Mouse (Mus musculus) heart, embryonic 10.5 days (tissue): ENCODE results near the gene Hcfc2. TPM values are rescaled to one million over a fixed set of nuclear protein-coding genes. Genes with fewer than 3 reads are reported as not detected.

ENCODE experiments used
- DNase-seq: peaks from one replicate; pipeline ENCODE4 v3.0.0-alpha.2; 2017; ENCODE audit warnings: low spot score
- H3K27ac ChIP-seq: fragments of 300-500 bp; sonication (generic); 2 replicates; pipeline ENCODE4 v1.5.1; 2016; ENCODE audit warnings: mild to moderate bottlenecking
- H3K27me3 ChIP-seq: fragments of 300-500 bp; sonication (generic); 2 replicates; pipeline ENCODE4 v1.6.1; 2016; ENCODE audit warnings: mild to moderate bottlenecking; ENCODE audit not compliant: poor library complexity, insufficient read depth, severe bottlenecking
- H3K36me3 ChIP-seq: fragments of 300-500 bp; sonication (generic); 2 replicates; pipeline ENCODE4 v1.6.1; 2016; ENCODE audit warnings: mild to moderate bottlenecking, moderate library complexity
- H3K4me1 ChIP-seq: fragments of 300-500 bp; sonication (generic); 2 replicates; pipeline ENCODE4 v1.6.1; 2016; ENCODE audit warnings: mild to moderate bottlenecking
- H3K4me3 ChIP-seq: fragments of 300-500 bp; sonication (generic); 2 replicates; pipeline ENCODE4 v1.5.1; 2016; ENCODE audit warnings: mild to moderate bottlenecking, moderate library complexity
- H3K9me3 ChIP-seq: fragments of 300-500 bp; sonication (generic); 2 replicates; pipeline ENCODE4 v1.6.1; 2016; ENCODE audit warnings: mild to moderate bottlenecking, moderate library complexity
- WGBS: fragments of 180-500 bp; shearing (Covaris S2); methylation state at CpG from one replicate; pipeline ENCODE4 v1.1.7; 2016; 5-methylcytosine and 5-hydroxymethylcytosine counted together
- polyA plus RNA-seq: library from polyadenylated mRNA; unstranded; fragments of >200 nt; fragmentation: Nextera tagmentation; extraction: Ambion mirVana; gene quantifications from 2 replicates; pipeline ENCODE4 v1.2.1, GENCODE M21; 2016

The Hcfc2 gene
- polyA plus RNA-seq, 1 experiment from 2014 or later, result 37.7 TPM

DNA sequence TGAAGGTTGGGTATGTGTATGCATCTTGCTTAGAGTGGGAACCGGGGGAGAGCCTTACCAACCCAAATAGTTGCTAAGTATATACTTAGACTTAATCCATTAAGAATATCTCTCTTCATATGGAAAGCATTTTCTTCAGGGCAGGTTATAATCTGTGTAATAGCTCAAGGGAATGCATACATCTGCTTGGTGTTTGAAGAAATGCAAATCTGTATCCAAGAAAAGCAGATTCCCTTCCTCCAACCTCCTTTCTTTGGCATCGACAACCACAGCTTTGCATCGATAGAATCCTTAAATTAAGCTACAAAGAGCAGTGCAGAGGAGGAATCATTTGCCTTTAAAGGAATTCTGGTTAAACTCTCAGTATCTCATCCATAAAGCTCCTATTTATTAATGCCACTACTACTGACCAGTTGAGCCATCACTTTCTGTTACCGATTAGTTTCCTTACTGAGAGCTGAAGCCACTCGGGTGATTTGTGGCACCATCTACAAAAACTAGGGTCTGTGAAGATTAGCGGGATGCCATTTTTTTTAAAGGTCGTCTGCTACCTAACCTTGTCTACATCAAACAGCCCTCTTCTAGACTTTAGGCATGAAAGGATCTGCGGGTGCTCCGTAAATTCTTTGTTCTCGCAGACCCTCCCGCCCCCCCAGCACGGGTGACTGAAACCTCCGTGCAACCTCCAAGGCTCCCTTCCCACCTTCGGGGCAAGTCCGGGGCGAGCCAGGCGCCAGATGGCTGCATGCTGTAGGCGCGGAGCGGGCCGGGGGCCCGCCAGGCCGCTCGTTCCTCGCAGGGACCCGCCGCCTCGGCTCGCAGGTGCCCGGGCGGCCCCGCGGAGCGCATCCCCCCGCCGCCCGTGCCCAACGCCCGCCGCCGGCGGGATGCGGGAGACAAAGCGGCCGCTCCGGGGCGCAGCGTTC lies 67.1 kb downstream of the Hcfc2 start:
- peaks cover 20% of the 10 kb centered on the region for H3K4me1 ChIP-seq
- H3K27me3 ChIP-seq, result no peaks in the 10 kb centered on the region
- DNase-seq, result no peak
- peak overlapping the region; percentile 100 for H3K27ac ChIP-seq
- H3K9me3 ChIP-seq, result no peaks in the 10 kb centered on the region
- under 1% methylated on average over 44 of the region's 48 CpGs for WGBS
- H3K36me3 ChIP-seq, result peaks cover 36% of the 10 kb centered on the region
- H3K4me3 ChIP-seq, result peak overlapping the region; percentile 94

DNA sequence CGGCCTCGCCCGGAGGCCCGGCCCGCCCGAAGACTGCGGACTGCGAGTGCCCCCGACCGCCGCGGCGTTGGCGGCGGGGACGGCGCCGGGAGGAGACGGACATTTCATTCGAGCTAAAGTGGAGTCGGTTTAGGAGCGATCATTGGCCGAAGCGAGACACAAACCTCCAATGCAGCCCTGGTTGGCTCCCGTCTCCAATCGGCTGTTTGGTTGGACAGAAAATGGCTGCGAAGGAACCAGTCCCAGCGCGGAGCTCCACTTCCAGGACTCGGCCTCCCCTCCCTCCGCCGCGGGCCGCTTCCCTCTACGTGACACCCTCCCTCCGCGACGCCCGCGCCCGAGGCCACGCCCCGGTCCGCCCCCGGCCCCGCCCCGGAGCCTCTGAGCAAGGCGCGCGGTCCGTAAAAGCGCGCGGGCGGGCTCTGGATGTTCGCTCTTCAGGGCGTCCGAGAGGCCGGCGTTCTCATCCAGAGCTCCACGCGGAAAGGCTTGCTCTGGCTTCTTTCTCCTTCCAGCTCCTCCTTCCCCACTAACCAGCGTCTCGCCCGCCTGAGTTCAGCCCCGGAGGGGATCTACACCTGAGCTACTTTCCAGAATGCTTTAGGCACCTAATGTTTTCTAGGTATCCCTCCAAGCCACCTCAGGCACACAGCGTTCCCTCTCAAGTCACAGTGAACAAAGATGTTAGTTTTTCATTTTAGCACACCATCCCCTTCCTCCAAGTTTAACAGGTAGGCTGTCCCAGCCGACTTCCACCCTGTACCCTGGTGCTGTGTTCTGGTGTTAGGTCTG lies 68.1 kb downstream of the Hcfc2 start, which contains the start of gene Nfyb:
Gene Nfyb (minus strand): TSS at position 305 of the 792 bp plus-strand sequence.
- peaks cover 23% of the 10 kb centered on the region for H3K4me1 ChIP-seq
- DNase-seq, result peak; percentile 99
- H3K27ac ChIP-seq, result peak within 1 kb of the TSS; percentile 100
- 1% methylated on average over 67 of the region's 68 CpGs for WGBS
- H3K4me3 ChIP-seq, result peak within 1 kb of the TSS; percentile 94
- 0 out of 2 replicates have a peak, but pooled peaks cover 3% of the 10 kb centered on the region for H3K27me3 ChIP-seq
- H3K36me3 ChIP-seq, result peaks cover 26% of the 10 kb centered on the region
- H3K9me3 ChIP-seq, result no peaks in the 10 kb centered on the region

DNA sequence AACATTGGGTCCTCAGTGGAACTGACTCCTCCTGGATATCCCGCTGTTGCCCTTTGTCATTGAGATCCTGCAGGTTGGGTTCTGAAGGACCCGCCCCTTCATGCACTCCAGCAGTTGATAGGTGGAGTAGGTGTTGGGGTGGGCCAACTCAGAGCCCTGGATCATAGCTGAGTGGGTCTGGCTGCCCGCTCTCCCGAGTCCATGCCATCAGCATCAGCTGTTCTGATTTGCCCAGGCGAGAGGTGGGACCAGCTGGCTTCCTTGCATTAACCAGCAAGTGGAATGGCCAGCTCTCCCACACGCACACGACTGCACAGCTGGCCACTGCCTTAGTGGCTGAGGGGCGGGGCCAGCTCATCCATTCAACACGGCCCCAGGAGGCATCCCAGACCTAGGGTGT lies 72.9 kb downstream of the Hcfc2 start:
- Histone ChIP-seq H3K27me3 (0 out of 2 replicates have a peak, but pooled peaks cover 7% of the 10 kb centered on the region), H3K4me1 (peaks cover 10% of the 10 kb centered on the region; the same call in 1 of the 2 replicates), H3K4me3 (no peak overlapping the region), H3K9me3 (no peaks in the 10 kb centered on the region), H3K27ac (no peak overlapping the region), H3K36me3 (no peaks in the 10 kb centered on the region)
- no peak for DNase-seq
- 13% methylated on average over 9 of the region's 9 CpGs for WGBS

DNA sequence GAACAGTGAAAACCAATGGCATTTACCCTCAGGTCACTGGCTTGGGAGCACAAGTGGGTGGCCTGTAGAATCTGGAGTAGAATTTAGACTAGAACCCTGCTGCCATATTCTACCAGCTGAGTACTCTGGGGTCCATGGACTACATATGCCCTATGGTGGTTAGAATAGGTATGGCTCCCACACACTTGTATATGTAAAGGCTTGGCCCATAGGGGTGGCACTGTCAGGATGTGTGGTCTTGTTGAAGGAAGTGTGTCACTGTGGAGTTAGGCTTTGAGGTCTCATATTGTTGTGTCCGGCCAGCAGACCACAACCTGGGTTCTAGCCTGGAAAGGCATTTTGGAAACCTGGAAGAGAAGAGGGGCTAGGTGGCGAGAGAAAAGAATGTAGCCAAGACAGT lies 74.8 kb downstream of the Hcfc2 start:
- no peaks in the 10 kb centered on the region for H3K36me3 ChIP-seq
- H3K27me3 ChIP-seq, result 0 out of 2 replicates have a peak, but pooled peaks cover 7% of the 10 kb centered on the region
- peaks cover 6% of the 10 kb centered on the region; the same call in 1 of the 2 replicates for H3K4me1 ChIP-seq
- H3K27ac ChIP-seq, result no peak overlapping the region
- 82% methylated on average over 2 of the region's 2 CpGs for WGBS
- DNase-seq, result no peak
- no peak overlapping the region for H3K4me3 ChIP-seq
- H3K9me3 ChIP-seq, result no peaks in the 10 kb centered on the region

DNA sequence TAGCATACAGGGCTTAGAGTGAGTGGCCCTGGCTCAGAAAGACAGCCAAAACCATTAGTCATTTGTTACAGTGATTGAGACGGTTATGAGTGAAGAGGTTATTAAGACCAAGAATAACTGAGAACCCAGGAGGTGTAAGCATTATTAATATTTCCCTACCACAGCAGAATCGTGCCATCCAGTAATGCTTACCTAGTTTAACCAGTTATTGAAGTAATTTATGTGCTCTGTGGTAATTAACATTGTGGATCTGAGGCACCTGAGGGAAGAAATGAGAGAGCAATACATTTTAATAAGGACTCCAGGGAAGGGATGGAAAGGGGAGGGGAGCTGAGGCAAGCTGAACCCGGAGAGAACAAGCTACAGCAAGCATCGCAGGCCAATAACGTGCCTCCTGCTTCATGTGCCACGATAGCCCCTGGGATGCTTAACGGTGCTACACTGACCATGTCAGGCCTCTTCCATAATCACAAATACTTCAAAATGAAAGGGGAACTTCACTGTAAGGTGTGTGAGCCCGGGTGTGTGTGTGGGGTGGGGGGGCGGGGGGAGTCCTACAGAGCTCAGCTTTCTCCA lies 75.7 kb downstream of the Hcfc2 start:
- peaks cover 6% of the 10 kb centered on the region; the same call in 1 of the 2 replicates for H3K4me1 ChIP-seq
- no peak overlapping the region for H3K27ac ChIP-seq
- DNase-seq, result no peak
- no peak overlapping the region for H3K4me3 ChIP-seq
- no peaks in the 10 kb centered on the region for H3K9me3 ChIP-seq
- WGBS, result 69% methylated on average over 9 of the region's 9 CpGs
- no peaks in the 10 kb centered on the region for H3K36me3 ChIP-seq
- H3K27me3 ChIP-seq, result 0 out of 2 replicates have a peak, but pooled peaks cover 7% of the 10 kb centered on the region

DNA sequence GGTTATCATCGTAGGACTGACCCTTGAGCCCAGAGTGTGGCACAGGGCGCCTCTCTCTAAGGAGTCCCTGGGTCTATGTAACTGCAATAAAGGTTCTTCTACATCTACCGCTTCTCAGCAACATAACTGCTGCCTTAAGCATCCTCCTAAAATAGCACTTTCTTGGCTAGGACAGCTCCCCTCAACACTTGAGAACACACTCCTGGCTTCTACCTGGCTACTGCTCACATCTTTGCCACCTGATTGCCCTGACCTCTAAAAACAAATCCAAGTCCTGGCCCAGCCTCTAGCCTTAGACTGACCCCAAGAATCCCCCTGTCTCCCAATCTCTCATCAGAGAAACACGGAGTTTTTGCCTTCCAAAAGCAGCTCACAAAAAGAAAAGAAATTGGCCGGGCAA lies 78.9 kb downstream of the Hcfc2 start:
- H3K9me3 ChIP-seq, result no peaks in the 10 kb centered on the region
- H3K27me3 ChIP-seq, result no peaks in the 10 kb centered on the region
- H3K36me3 ChIP-seq, result no peaks in the 10 kb centered on the region
- H3K4me1 ChIP-seq, result peaks cover 8% of the 10 kb centered on the region
- H3K27ac ChIP-seq, result no peak overlapping the region
- no peak for DNase-seq
- WGBS, result 90% methylated on average over 5 of the region's 5 CpGs
- H3K4me3 ChIP-seq, result no peak overlapping the region

DNA sequence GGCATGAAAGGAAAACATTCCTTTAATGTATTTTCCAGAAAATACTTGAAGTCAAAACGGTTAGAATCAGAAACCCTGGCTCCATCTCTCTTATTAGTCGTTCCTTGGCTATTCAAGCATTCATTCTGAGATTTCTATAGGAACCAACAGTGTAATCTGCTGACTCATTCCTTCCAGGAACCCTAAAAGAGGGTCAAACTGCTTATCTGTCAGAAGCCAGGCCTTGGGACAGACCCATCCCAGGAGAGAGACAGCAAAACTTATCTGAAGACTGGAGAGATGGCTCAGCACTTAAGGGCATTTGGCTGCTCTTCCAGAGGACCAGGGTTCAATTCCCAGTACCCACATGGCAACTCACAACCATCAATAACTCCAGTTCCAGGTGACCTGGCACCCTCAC lies 81.1 kb downstream of the Hcfc2 start:
- Histone ChIP-seq H3K9me3 (no peaks in the 10 kb centered on the region), H3K4me3 (no peak overlapping the region), H3K4me1 (peaks cover 8% of the 10 kb centered on the region), H3K27me3 (no peaks in the 10 kb centered on the region), H3K27ac (no peak overlapping the region), H3K36me3 (no peaks in the 10 kb centered on the region)
- WGBS, result 58% methylated on average over 2 of the region's 2 CpGs
- DNase-seq, result no peak

DNA sequence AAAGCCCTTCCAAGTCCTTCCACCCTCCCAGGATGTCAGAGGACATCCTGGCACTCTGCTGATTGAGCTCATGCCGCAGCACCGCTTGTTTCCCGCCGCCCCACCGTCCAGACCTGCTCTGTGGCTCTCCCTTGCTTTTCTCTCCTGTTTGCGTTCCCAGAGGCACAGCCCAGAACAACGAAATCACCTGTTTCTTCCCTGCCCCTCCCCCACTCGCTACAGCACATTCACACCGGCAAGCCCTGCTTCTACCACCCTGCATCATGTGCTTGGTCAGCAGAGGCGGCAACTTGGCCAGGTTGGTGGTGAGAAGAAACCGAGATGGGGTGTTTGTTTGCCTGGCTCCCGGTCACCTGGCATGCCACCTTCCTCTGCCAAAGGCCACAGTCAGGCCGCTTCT lies 81.9 kb downstream of the Hcfc2 start:
- WGBS, result 25% methylated on average over 13 of the region's 13 CpGs
- H3K36me3 ChIP-seq, result no peaks in the 10 kb centered on the region
- H3K27me3 ChIP-seq, result no peaks in the 10 kb centered on the region
- H3K27ac ChIP-seq, result peak overlapping the region; percentile 70
- peak overlapping the region; percentile 31; the same call in 1 of the 2 replicates for H3K4me3 ChIP-seq
- peaks cover 8% of the 10 kb centered on the region for H3K4me1 ChIP-seq
- H3K9me3 ChIP-seq, result no peaks in the 10 kb centered on the region
- DNase-seq, result no peak

DNA sequence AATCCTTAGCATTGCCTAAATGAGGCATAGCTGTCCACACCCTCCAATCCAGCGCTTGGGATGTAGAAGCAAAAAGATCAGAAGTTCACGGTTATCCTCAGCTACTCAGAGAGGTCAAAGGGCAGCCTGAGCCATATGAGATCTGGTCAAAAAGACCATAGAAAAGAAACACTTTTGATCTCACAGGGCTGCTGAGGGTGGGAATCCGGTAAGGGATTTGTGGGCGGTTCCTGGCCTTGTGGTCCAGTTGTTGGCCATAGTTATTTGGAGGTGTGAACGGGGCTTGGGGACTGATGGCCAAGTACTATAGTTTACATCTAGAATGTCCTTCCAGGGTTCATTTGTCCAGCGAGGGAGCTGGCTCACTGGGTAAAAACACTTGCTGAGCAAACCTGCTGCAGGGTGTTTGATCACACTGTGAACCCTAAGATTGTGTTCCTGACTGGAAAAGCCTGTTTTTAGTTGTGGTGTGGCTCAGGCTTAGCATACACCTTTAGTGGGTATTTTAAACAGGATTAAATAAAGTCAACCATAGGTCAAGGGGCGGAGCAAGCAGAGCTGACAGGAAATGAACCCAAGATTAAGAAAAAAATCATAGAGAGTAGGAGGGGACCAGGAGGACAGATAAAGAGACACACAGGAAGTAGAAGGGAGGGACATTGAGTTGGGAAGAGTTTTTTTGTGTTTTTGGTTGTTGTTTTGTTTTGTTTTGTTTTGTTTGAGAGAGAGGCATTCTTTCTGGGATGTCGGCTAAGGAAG lies 83.0 kb downstream of the Hcfc2 start:
- H3K27me3 ChIP-seq, result no peaks in the 10 kb centered on the region
- WGBS, result 82% methylated on average over 8 of the region's 8 CpGs
- no peaks in the 10 kb centered on the region for H3K9me3 ChIP-seq
- DNase-seq, result no peak
- H3K4me1 ChIP-seq, result peaks cover 8% of the 10 kb centered on the region
- no peaks in the 10 kb centered on the region for H3K36me3 ChIP-seq
- H3K4me3 ChIP-seq, result no peak overlapping the region
- no peak overlapping the region for H3K27ac ChIP-seq

DNA sequence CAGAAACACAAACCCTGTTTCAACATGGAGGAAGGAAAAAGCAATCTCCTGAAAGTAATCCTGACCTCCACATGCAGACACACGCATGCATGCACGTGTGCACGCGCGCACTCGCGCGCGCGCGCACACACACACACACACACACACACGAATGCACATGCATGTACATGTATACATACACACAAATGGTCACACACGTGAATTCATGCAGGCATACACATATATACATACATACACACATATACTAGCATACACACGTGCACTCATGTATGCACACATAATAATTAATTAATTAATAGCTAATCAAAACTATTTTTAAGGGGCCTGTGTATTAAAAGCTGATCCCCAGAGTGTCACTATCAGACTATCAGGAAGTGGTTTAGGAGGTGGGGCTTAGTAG lies 83.9 kb downstream of the Hcfc2 start:
- Histone ChIP-seq H3K4me3 (no peak overlapping the region), H3K9me3 (no peaks in the 10 kb centered on the region), H3K27ac (no peak overlapping the region), H3K4me1 (peaks cover 8% of the 10 kb centered on the region), H3K36me3 (no peaks in the 10 kb centered on the region), H3K27me3 (no peaks in the 10 kb centered on the region)
- WGBS, result 95% methylated on average over 14 of the region's 14 CpGs
- DNase-seq, result no peak

DNA sequence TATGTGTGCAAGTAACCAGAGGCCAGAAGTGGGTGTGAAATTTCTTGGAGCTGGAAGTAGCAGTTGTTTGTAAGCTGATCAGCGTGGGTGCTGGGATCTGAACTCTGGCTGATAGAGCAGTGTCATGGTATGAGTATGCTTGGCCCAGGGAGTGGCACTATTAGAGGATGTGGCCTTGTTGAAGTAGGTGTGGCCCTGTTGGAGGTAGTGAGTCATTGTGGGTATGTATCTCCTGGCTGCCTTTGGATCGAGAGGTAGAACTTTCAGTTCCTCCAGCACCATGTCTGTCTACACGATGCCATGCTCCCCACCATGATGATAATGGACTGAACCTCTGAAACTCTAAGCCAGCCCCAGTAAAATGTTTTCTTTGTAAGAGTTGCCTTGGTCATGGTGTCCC lies 84.4 kb downstream of the Hcfc2 start:
- no peak overlapping the region for H3K4me3 ChIP-seq
- no peaks in the 10 kb centered on the region for H3K9me3 ChIP-seq
- H3K27ac ChIP-seq, result no peak overlapping the region
- H3K36me3 ChIP-seq, result no peaks in the 10 kb centered on the region
- 86% methylated on average over 3 of the region's 3 CpGs for WGBS
- H3K4me1 ChIP-seq, result peaks cover 8% of the 10 kb centered on the region
- H3K27me3 ChIP-seq, result no peaks in the 10 kb centered on the region
- DNase-seq, result no peak

DNA sequence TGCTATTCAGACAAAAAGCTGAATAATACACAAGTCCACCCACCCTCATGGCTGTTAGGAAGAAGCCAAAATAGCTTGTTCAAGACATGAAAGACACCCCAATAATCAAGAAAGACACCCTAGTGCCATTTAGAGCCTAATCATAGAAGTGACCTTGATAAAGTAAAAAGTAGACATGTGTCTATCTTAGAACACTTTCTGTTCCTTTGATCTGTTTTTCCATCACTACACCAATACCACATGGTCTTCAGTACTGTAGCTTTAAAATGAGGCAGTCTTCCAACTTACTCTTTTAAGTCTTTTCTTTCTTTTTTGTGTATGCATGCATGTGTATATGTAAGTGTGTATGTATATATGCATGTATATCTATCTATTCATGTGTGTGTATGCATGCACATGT lies 84.9 kb downstream of the Hcfc2 start:
- no peaks in the 10 kb centered on the region for H3K9me3 ChIP-seq
- H3K4me3 ChIP-seq, result no peak overlapping the region
- no peaks in the 10 kb centered on the region for H3K27me3 ChIP-seq

More for the DNA sequence above, 84.9 kb downstream of the Hcfc2 start:
- H3K4me1 ChIP-seq, result peaks cover 8% of the 10 kb centered on the region
- no peak overlapping the region for H3K27ac ChIP-seq
- DNase-seq, result no peak
- H3K36me3 ChIP-seq, result no peaks in the 10 kb centered on the region
